Mouse (Mus musculus) ES-Bruce4 (cell line): ENCODE measurements around the gene Mtmr3. TPM values are rescaled to one million over a fixed set of nuclear protein-coding genes. Genes with fewer than 3 reads are reported as not detected.

Experiments
- H3K27ac ChIP-seq: 2 replicates; pipeline ENCODE4 v1.5.1; 2012; ENCODE audit warnings: low read length, inconsistent platforms; ENCODE audit not compliant: insufficient read depth
- H3K27me3 ChIP-seq: 2 replicates; pipeline ENCODE4 v1.6.1; 2012; ENCODE audit warnings: mild to moderate bottlenecking, low read length, inconsistent platforms; ENCODE audit not compliant: control insufficient read depth, poor library complexity, insufficient read depth, severe bottlenecking
- H3K36me3 ChIP-seq: 2 replicates; pipeline ENCODE4 v1.6.1; 2012; ENCODE audit warnings: inconsistent platforms, mild to moderate bottlenecking, low read length, moderate library complexity; ENCODE audit not compliant: control insufficient read depth, poor library complexity, insufficient read depth, severe bottlenecking
- H3K4me1 ChIP-seq: one replicate; pipeline ENCODE4 v1.8.1; 2011; ENCODE audit warnings: low read length; ENCODE audit not compliant: control insufficient read depth, insufficient read depth
- H3K4me3 ChIP-seq: 2 replicates; pipeline ENCODE4 v1.5.1; 2011; ENCODE audit warnings: low read depth, mild to moderate bottlenecking, low read length
- H3K9ac ChIP-seq: 2 replicates; pipeline ENCODE4 v1.6.1; 2012; ENCODE audit warnings: low read depth, mild to moderate bottlenecking, inconsistent platforms; ENCODE audit not compliant: poor library complexity, severe bottlenecking
- H3K9me3 ChIP-seq: replicated peaks from 2 replicates; pipeline ENCODE4 v1.6.1; 2012; ENCODE audit warnings: mild to moderate bottlenecking, low read length, inconsistent platforms; ENCODE audit not compliant: control insufficient read depth, poor library complexity, insufficient read depth, severe bottlenecking
- CTCF ChIP-seq: IDR thresholded peaks from one replicate; pipeline ENCODE4 v1.8.1; 2011; ENCODE audit warnings: low read depth, low read length
- EP300 ChIP-seq: IDR thresholded peaks from 2 replicates; pipeline ENCODE4 v1.6.1; 2011; ENCODE audit warnings: low read depth, low read length; ENCODE audit not compliant: insufficient read depth
- POLR2A ChIP-seq: IDR thresholded peaks from one replicate; pipeline ENCODE4 v1.8.1; 2011; ENCODE audit warnings: low read length; ENCODE audit not compliant: insufficient read depth
- polyA plus RNA-seq: library from polyadenylated mRNA; stranded (reverse); fragments of >200 nt; gene quantifications from 2 replicates; pipeline ENCODE4 v1.2.4, GENCODE M21; 2011; ENCODE audit warnings: low read depth; ENCODE audit not compliant: missing spikeins, insufficient read depth, insufficient read length

Mtmr3 gene
- polyA plus RNA-seq, 1 experiment, result 26.8 TPM

DNA sequence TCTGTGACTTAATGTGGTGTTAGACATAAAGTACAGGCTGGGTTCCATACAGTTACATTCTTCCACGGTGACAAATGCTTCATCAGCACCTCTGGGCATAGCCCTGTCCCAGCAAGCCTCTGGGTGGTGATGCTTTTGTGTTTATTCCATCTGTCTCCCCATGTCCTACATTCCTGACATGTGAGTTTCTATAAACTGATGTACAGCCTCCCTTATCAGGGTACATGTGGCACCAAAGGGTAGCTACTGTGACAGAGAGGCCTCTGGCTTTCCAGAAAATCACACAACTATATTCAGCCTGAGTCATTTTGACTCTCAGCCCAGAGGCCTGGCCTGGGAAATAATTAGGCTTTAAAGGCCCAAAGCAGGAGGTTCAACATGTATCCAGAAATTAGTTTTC lies 11.9 kb upstream of the Mtmr3 start:
- Histone ChIP-seq H3K9ac (no peak overlapping the region), H3K9me3 (no peaks in the 10 kb centered on the region), H3K4me3 (no peak overlapping the region), H3K27ac (no peak overlapping the region), H3K36me3 (no peaks in the 10 kb centered on the region), H3K4me1 (no peaks in the 10 kb centered on the region), H3K27me3 (no peaks in the 10 kb centered on the region; the same call in 1 of the 2 replicates)
- TF ChIP-seq EP300 (no peak), CTCF (no peak), POLR2A (no peak)

DNA sequence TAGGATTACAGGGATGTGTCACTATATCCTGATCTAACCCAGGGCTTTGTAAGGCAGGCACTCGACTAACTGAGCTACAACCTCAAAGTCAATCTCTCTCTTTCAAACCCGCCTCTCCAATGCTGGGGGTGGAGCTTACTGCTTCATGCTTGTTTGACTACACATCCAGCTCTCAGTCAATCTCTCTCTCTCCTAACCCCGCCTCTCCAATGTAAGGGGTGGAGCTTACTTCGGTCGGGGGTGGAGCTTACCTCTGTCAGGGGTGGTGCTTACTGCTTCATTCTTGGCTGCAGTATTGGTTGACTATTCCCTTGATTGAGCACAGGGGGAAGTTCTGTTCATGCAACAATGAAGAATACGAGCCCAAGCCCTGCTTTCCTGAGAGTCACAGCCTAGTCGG lies 10.8 kb upstream of the Mtmr3 start:
- Histone ChIP-seq H3K4me3 (no peak overlapping the region), H3K36me3 (no peaks in the 10 kb centered on the region), H3K27me3 (no peaks in the 10 kb centered on the region; the same call in 1 of the 2 replicates), H3K27ac (no peak overlapping the region), H3K9me3 (no peaks in the 10 kb centered on the region), H3K9ac (no peak overlapping the region), H3K4me1 (no peaks in the 10 kb centered on the region)
- no peak for TF ChIP-seq EP300
- no peak for TF ChIP-seq CTCF
- no peak for TF ChIP-seq POLR2A

DNA sequence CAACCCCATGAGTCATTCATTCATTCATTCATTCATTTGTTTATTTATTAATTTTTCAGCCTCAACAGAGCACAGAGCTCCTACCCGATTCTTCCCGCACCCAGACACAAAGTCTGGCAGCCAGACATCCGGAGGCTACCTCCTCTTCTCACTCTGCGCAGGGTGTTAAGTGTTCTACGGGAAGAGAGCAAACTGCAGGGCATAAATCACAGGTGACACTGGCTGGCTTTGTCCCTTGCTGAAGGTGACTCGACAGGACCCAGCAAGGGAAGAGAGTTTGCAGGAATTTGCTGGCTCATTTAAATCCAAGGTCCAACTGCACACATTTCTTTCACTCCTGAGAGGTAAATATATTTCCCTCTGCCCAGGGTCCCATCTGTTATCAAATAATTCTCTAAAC lies 9.8 kb upstream of the Mtmr3 start:
- no peak overlapping the region for H3K27ac ChIP-seq
- no peak for TF ChIP-seq EP300
- no peak for TF ChIP-seq CTCF
- no peak for TF ChIP-seq POLR2A
- no peaks in the 10 kb centered on the region; the same call in 1 of the 2 replicates for H3K27me3 ChIP-seq
- H3K9ac ChIP-seq, result no peak overlapping the region
- H3K4me3 ChIP-seq, result no peak overlapping the region
- H3K9me3 ChIP-seq, result no peaks in the 10 kb centered on the region
- no peaks in the 10 kb centered on the region for H3K36me3 ChIP-seq
- no peaks in the 10 kb centered on the region for H3K4me1 ChIP-seq

DNA sequence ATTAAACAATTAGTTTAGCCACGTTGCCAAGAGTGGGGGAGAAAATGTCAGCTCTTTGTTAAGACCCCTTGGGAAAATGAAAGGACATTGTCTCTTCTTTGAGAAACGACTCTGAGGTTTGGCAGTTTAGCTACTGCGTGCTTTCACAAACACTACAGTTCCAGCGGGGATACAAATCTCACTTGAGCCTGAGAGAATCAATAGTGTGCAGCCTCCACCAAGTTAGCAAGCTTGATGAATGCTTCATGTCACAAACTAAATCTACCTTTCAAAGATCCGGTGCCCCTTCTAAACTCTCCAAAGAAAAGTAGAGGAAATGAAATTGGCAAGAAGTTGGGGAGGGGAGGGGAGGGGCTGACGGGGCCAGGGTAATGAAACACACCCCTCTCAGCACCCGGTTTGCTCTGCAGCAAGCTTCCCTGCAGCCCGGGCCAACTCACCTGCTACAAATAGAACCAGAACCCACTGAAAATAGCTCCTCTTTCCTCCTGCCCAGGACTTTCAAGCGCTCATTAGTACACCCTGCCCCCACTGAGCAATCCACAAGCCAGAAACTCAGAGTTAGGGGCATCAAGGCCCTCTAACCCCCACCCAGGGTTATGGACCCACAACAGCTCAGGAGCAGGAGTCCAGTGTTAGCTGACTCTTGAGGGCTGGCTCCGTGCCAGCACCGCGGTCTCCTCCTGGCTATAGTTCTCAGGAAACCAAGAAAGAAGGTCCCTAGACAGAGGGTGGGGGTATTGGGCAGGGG lies 8.2 kb upstream of the Mtmr3 start:
- H3K4me3 ChIP-seq, result no peak overlapping the region
- no peak overlapping the region for H3K27ac ChIP-seq
- no peaks in the 10 kb centered on the region for H3K4me1 ChIP-seq
- TF ChIP-seq POLR2A, result no peak
- TF ChIP-seq EP300, result no peak
- no peak for TF ChIP-seq CTCF
- H3K9ac ChIP-seq, result no peak overlapping the region
- H3K36me3 ChIP-seq, result no peaks in the 10 kb centered on the region
- no peaks in the 10 kb centered on the region for H3K9me3 ChIP-seq
- no peaks in the 10 kb centered on the region for H3K27me3 ChIP-seq

DNA sequence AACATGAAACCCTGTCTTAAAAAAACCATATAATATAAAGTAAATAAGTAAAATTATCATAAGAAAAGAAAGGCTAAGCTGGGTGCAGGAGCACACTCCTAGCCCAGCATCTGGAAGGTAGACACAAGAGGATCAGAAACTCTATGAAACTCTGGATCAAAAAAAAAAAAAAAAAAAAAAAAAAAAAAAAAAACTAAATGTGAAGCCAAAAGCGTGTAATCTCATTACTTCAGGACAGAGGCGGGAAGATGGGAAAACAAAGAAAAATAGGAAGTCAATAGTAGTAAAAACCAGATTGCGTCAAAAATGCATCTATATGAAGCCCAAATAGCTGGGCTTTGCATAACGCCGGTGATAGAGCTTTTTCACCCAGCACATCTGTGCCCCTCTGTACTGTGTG lies 7.2 kb upstream of the Mtmr3 start:
- no peak overlapping the region for H3K4me3 ChIP-seq
- H3K36me3 ChIP-seq, result no peaks in the 10 kb centered on the region
- H3K9me3 ChIP-seq, result no peaks in the 10 kb centered on the region
- no peaks in the 10 kb centered on the region for H3K27me3 ChIP-seq
- no peak overlapping the region for H3K27ac ChIP-seq
- no peak overlapping the region for H3K9ac ChIP-seq
- no peaks in the 10 kb centered on the region for H3K4me1 ChIP-seq
- TF ChIP-seq CTCF (no peak), EP300 (no peak), POLR2A (no peak)

DNA sequence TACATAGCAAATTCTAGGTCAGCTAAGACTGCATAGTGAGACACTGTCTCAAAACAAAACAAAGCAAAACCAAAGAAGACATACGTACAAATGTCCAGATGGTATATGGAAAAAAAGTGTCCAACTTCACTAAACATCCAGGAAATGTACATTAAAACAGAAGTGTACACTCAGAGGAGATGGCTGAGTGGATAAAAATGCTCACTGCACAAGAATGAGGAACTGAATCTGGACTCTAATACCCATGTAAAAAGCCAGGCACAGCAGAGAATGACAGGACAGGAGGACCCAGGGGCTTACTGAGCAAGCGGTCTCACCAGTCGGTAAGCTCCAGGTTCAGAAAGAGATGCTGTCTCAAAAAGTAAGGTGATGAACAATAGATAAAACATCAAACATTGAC lies 5.3 kb upstream of the Mtmr3 start:
- Histone ChIP-seq H3K9ac (no peak overlapping the region), H3K27ac (no peak overlapping the region), H3K4me1 (no peaks in the 10 kb centered on the region), H3K27me3 (no peaks in the 10 kb centered on the region), H3K9me3 (no peaks in the 10 kb centered on the region), H3K4me3 (no peak overlapping the region), H3K36me3 (no peaks in the 10 kb centered on the region)
- no peak for TF ChIP-seq POLR2A
- no peak for TF ChIP-seq CTCF
- no peak for TF ChIP-seq EP300
